Mouse (Mus musculus): ENCODE data around the gene Anapc11. TPM values are rescaled to one million over a fixed set of nuclear protein-coding genes. Genes with fewer than 3 reads are reported as not detected.
"Not testable (repeated sequence)": the region's sequence is repeated elsewhere in the genome, so short reads cannot be mapped to it uniquely, and the experiment has no call there.

The Anapc11 gene
- polyA plus RNA-seq, 1 experiment = not detected

GRCm38 (mm10) chr11:120555260-120555659 is 43.0 kb upstream of the Anapc11 start:
- 75% methylated on average over 2 of the region's 2 CpGs for WGBS
- H3K4me1 ChIP-seq (ENCODE audit: control insufficient read depth, insufficient read depth, low read length) = peaks cover 6% of the 10 kb centered on the region
- H3K4me3 ChIP-seq (ENCODE audit: insufficient read depth, low read depth, low read length) = no peak overlapping the region
- no peak for TF ChIP-seq CTCF (IDR thresholded peaks at IDR 0.05; ENCODE audit: insufficient read depth, low read depth, low read length)
- H3K27ac ChIP-seq (ENCODE audit: insufficient read depth, low read depth, low read length) = no peak overlapping the region

- H3K4me3 ChIP-seq (ENCODE audit: insufficient read depth, low read depth, low read length); H3K27ac ChIP-seq (ENCODE audit: insufficient read depth, low read depth, low read length); H3K4me1 ChIP-seq (ENCODE audit: control insufficient read depth, insufficient read depth, low read length): not testable (repeated sequence)
- 91% methylated on average over 6 of the region's 6 CpGs for WGBS
Observed at GRCm38 (mm10) chr11:120558843-120559242, 39.4 kb upstream of the Anapc11 start.

GRCm38 (mm10) chr11:120560952-120561728 is 37.1 kb upstream of the Anapc11 start:
- Histone ChIP-seq H3K4me3 (ENCODE audit: insufficient read depth, low read depth, low read length) (no peak overlapping the region), H3K27ac (ENCODE audit: insufficient read depth, low read depth, low read length) (no peak overlapping the region), H3K4me1 (ENCODE audit: control insufficient read depth, insufficient read depth, low read length) (no peaks in the 10 kb centered on the region)
- TF ChIP-seq POLR2A (IDR thresholded peaks at IDR 0.05; ENCODE audit: insufficient read depth, low read depth, low read length) = no peak
- TF ChIP-seq CTCF (IDR thresholded peaks at IDR 0.05; ENCODE audit: insufficient read depth, low read depth, low read length) = no peak
- 91% methylated on average over 13 of the region's 13 CpGs for WGBS

- no peak overlapping the region for H3K27ac ChIP-seq (ENCODE audit: insufficient read depth, low read depth, low read length)
- TF ChIP-seq CTCF (IDR thresholded peaks at IDR 0.05; ENCODE audit: insufficient read depth, low read depth, low read length) (no peak), POLR2A (IDR thresholded peaks at IDR 0.05; ENCODE audit: insufficient read depth, low read depth, low read length) (no peak)
- H3K4me1 ChIP-seq (ENCODE audit: control insufficient read depth, insufficient read depth, low read length) = no peaks in the 10 kb centered on the region
- 96% methylated on average over 13 of the region's 13 CpGs for WGBS
- H3K4me3 ChIP-seq (ENCODE audit: insufficient read depth, low read depth, low read length) = no peak overlapping the region
Observed at GRCm38 (mm10) chr11:120562949-120563348, 35.3 kb upstream of the Anapc11 start.

GRCm38 (mm10) chr11:120565114-120565513 is 33.1 kb upstream of the Anapc11 start:
- WGBS = 79% methylated on average over 9 of the region's 9 CpGs
- Histone ChIP-seq H3K27ac (ENCODE audit: insufficient read depth, low read depth, low read length) (no peak overlapping the region), H3K4me1 (ENCODE audit: control insufficient read depth, insufficient read depth, low read length) (no peaks in the 10 kb centered on the region), H3K4me3 (ENCODE audit: insufficient read depth, low read depth, low read length) (no peak overlapping the region)
- TF ChIP-seq POLR2A (IDR thresholded peaks at IDR 0.05; ENCODE audit: insufficient read depth, low read depth, low read length) (no peak), CTCF (IDR thresholded peaks at IDR 0.05; ENCODE audit: insufficient read depth, low read depth, low read length) (no peak)

GRCm38 (mm10) chr11:120568324-120568723 is 29.9 kb upstream of the Anapc11 start:
- H3K4me3 ChIP-seq (ENCODE audit: insufficient read depth, low read depth, low read length) = no peak overlapping the region
- TF ChIP-seq CTCF (IDR thresholded peaks at IDR 0.05; ENCODE audit: insufficient read depth, low read depth, low read length) (no peak), POLR2A (IDR thresholded peaks at IDR 0.05; ENCODE audit: insufficient read depth, low read depth, low read length) (no peak)

GRCm38 (mm10) chr11:120571122-120571521 is 27.1 kb upstream of the Anapc11 start:
- H3K4me1 ChIP-seq (ENCODE audit: control insufficient read depth, insufficient read depth, low read length) = peaks cover 3% of the 10 kb centered on the region; the same call in 1 of the 2 replicates
- no peak overlapping the region for H3K27ac ChIP-seq (ENCODE audit: insufficient read depth, low read depth, low read length)
- no peak for TF ChIP-seq CTCF (IDR thresholded peaks at IDR 0.05; ENCODE audit: insufficient read depth, low read depth, low read length)
- no peak for TF ChIP-seq POLR2A (IDR thresholded peaks at IDR 0.05; ENCODE audit: insufficient read depth, low read depth, low read length)
- H3K4me3 ChIP-seq (ENCODE audit: insufficient read depth, low read depth, low read length) = no peak overlapping the region
- WGBS = 76% methylated on average over 3 of the region's 3 CpGs

More at GRCm38 (mm10) chr11:120568324-120568723, 29.9 kb upstream of the Anapc11 start:
- 92% methylated on average over 6 of the region's 6 CpGs for WGBS
- Histone ChIP-seq H3K4me1 (ENCODE audit: control insufficient read depth, insufficient read depth, low read length) (peaks cover 3% of the 10 kb centered on the region; the same call in 1 of the 2 replicates), H3K27ac (ENCODE audit: insufficient read depth, low read depth, low read length) (no peak overlapping the region)

- Histone ChIP-seq H3K4me3 (ENCODE audit: insufficient read depth, low read depth, low read length) (peak overlapping the region; percentile 85), H3K27ac (ENCODE audit: insufficient read depth, low read depth, low read length) (no peak overlapping the region), H3K4me1 (ENCODE audit: control insufficient read depth, insufficient read depth, low read length) (peaks cover 3% of the 10 kb centered on the region; the same call in 1 of the 2 replicates)
- TF ChIP-seq CTCF (IDR thresholded peaks at IDR 0.05; ENCODE audit: insufficient read depth, low read depth, low read length) = no peak
- TF ChIP-seq POLR2A (IDR thresholded peaks at IDR 0.05; ENCODE audit: insufficient read depth, low read depth, low read length) = no peak
- 8% methylated on average over 11 of the region's 11 CpGs for WGBS
Observed at GRCm38 (mm10) chr11:120571754-120572416, 26.3 kb upstream of the Anapc11 start.

- H3K4me1 ChIP-seq (ENCODE audit: control insufficient read depth, insufficient read depth, low read length) = peaks cover 3% of the 10 kb centered on the region; the same call in 1 of the 2 replicates
- WGBS = 0% methylated on average over 24 of the region's 24 CpGs
- H3K27ac ChIP-seq (ENCODE audit: insufficient read depth, low read depth, low read length) = 0 out of 2 replicates have a peak overlapping the region, but pooled peaks have one; percentile 36
- TF ChIP-seq POLR2A (IDR thresholded peaks at IDR 0.05; ENCODE audit: insufficient read depth, low read depth, low read length) = no peak
- no peak for TF ChIP-seq CTCF (IDR thresholded peaks at IDR 0.05; ENCODE audit: insufficient read depth, low read depth, low read length)
- peak overlapping the region; percentile 85 for H3K4me3 ChIP-seq (ENCODE audit: insufficient read depth, low read depth, low read length)
Observed at GRCm38 (mm10) chr11:120572417-120572751, 25.8 kb upstream of the Anapc11 start.
